Mouse (Mus musculus): ENCODE measurements around the gene Ccdc180.

- no peak for TF ChIP-seq POLR2A (IDR thresholded peaks at IDR 0.05; ENCODE audit: borderline replicate concordance, low read depth, low read length)
- no peak for TF ChIP-seq CTCF (IDR thresholded peaks at IDR 0.05; ENCODE audit: low read depth, low read length)
Observed at GRCm38 (mm10) chr4:45909256-45909655, 19.2 kb downstream of the Ccdc180 start.

Data from bone marrow macrophage, adult 2 months (primary cell).